Mouse (Mus musculus): ENCODE data around the gene Ttll5. TPM values are rescaled to one million over a fixed set of nuclear protein-coding genes. Genes with fewer than 3 reads are reported as not detected.

Ttll5 gene
- 10 to 100 TPM; 21.7 to 26.3 TPM for total RNA-seq (2023)

DNA sequence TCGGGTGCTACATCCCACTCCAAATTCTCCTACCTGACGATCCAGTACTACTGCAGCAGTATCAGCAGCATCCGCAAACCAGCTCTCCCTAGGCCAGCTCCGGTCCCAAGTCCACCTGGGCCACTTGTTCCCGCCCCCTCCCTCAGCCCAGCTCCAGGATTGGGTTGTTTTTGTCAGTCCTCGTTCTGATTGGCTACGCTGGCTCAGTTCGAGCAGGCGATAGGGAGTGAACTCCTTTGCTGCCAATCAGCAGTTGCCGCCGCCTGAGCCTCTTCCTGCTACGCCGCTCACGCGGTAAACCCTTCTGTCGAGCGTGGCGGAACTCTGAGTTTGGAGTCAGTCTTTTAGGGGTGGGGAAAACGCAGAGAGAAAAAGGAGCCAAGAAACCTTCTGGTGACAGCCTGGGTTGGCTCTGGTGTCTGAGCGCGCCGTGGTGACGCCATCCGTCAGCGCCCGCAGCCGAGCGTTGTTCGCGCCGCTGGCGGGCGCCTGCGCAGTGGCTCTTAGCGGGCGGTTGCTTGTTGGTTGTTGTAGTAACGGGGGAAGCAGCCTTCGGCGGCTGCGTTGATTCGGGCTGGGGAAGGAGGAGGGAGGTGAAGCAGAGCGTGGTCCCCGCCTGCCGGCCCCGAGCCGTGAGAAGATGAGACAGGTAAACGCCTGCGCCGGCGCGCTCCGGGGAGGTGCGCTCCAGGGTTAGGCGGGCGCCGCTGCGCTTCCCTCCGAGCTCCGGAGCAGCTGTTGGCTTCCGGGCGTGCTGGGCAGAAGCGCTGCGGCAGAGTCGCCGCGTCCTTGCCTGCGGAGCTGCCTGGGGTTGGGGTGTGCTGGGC lies at the start of gene Ttll5, which contains the start of gene Erg28:
TSS of gene Ttll5 (plus strand) at position 222 of the 827 bp plus-strand sequence.
TSS of gene Erg28 (minus strand) at position 113 of the 827 bp plus-strand sequence.

GRCm38 (mm10) chr12:86078553-86079201 lies 254.2 kb downstream of the Ttll5 start, which contains the start of gene Tgfb3:
TSS of gene Tgfb3 (minus strand) at chr12:86079041.

DNA sequence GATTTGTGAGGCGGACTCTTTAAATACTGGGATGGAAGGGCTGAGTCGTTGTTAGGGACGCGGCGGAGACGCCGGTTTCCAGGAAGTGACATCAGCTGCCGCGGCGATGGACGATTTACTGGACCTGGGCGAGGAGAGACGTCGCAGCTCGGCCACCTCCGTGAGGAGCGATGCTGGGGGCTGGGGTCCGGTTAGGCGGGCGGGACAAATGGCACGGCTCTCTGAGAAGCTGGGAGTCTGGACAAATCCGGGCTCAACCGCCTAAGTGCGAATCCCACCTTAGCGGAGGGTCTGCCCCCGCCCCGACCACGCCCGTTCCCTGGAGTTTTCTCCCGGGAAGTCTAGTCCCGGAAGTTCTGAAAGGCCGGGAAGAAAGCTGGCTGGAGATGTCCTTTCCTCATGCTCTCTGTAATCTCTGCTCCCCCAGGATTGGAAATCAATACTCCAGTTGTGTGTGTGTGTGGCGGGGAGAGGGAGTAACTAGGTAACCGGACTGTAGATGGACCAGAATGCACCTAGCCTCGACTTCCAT lies 258.1 kb downstream of the Ttll5 start, which contains the start of gene Ift43:
TSS of gene Ift43 (plus strand) at position 61 of the 532 bp plus-strand sequence.

Other genes starting within 250 kb of the Ttll5 start
- gene Jdp2, start 225.6 kb upstream of the Ttll5 start, total RNA-seq (2023): 1 to 10 TPM; 2.0 to 2.8 TPM
- gene Batf, start 138.0 kb upstream of the Ttll5 start, total RNA-seq (2023): 10 to 100 TPM; 17.3 to 20.6 TPM
- gene Flvcr2, start 78.1 kb upstream of the Ttll5 start, total RNA-seq (2023): not detected
- gene Erg28, start 109 bp upstream of the Ttll5 start, total RNA-seq (2023): 10 to 100 TPM; 30.7 to 40.0 TPM

Data from B cell, adult 67 days (primary cell).